Mouse (Mus musculus) frontal cortex, adult 2 months (tissue): Measurements from ENCODE around the gene Actrt2. TPM values are rescaled to one million over a fixed set of nuclear protein-coding genes. Genes with fewer than 3 reads are reported as not detected.
A peak's percentile ranks its signal among the peaks of the same experiment; 100 is the strongest.

Source experiments
- DNase-seq, 2 experiments: peaks; one replicate each; pipeline ENCODE4 v3.0.0; 2022; ENCODE audit warnings: low spot score in 1 of 2; ENCODE audit errors: extremely low spot score in 1 of 2
- polyA plus RNA-seq: library from polyadenylated mRNA; depleted of rRNA; stranded (reverse); fragments of >200 nt; gene quantifications from 2 replicates; pipeline ENCODE4 v1.2.3, GENCODE M21; 2012

The Actrt2 gene
- polyA plus RNA-seq, 1 experiment, result not detected

DNA sequence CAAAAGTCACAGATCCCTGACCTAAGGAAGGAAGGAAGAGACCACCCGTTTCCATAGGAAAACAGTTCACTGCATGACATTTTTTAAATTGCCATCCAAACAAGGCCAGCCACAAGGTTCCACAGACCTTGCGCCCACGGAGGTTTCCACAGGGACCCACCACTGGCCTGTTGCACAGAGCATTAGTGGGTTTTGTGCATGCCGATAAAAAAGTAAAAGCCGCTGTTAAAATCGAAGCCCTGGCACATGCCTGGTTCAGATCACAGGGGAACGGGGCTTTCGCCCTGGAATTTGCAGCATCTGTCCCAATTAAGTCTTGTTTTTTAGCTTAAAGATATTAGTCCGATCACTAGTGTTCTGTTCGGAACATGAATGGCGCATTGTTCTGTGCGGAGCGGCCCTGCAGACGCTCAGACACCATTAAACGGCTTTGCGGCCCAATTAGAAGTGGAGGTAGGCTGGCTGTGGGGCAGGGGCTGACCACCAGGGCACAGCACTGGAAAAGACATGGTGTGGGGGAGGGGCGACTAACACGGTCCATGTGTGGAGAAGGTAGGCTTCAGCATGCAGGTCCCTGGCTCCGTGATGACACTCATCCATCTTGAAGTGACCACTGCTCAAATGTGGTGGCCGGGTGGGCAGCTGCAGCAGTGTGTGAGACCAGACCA lies 25.8 kb upstream of the Actrt2 start:
- no peak for DNase-seq

DNA sequence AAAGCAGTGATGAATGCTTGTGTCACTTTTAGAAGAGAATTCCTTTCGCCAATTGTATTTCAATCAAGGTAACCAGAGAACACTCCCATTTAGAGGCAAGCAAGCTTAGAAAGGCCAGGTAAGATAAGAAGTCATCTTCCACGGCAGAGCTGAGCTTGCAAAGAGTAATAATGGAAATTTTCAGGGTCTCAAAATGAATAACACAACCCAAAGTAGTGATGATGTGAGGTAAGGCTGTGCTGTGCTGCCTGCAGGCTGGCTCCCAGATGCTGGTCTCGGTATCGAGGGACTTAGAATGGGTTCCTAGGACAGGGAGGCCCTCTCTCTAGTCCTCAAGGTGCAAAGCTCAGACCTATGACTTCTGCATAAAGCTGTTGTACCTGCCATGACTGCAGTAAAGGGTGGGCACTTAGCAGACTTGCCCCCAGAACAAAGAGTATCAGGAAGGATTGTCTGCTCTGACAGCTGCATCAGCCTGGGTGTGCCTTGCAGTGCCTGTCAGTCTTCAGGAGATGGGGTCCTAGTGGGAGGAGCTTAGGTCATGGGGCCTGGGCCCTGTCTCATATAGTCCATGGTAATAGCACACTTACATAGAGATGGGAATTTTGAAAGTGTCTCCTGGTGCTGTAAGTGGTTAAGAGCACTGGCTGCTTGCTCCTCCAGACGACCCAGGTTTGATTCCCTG lies 15.5 kb upstream of the Actrt2 start:
- no peak for DNase-seq

DNA sequence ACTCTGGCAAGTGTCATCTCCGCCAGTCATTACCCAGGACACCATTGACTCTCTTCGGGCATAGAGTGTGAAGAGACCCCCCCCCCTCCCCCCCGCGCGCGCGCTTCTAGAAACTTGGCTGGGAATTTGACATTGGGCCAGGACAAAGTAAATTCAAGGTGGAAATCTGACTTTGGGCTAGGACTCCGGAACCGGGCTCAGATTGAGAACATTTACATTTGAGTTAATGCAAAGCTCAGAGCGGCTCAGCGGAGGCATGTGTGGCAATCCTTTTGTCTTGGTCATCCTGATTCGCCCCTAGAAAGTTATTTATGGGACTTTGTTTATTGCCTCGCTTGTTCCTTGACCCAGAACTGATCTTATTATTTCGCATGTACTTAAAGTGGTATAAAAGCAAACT lies 14.6 kb upstream of the Actrt2 start:
- DNase-seq, result no peak

DNA sequence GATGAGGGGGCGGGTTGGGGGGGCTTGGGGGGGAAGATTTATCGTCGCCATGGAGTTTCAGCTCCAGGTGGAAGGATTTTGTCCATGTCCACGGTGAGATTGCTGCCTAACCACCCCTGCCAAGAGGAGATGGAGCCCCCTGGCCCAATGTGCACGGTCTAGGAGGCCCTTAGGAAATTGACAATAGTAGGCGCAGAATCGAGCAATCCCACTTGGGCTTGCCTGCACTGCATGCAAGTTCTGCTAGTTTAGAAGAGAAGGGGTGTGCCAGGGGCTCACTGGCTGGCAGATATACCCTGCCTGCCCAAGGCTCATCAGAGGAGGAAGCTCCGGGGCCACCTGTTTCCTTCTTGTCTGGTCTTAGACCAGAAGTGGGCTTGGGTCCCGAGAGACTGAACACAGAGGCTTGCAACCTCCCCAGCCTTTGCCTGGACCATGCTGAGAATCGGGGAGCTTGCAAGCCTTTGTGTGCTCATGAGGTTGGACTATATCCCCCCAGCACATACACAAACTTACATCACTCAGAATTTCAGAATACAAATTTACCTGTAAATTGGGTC lies 7.9 kb upstream of the Actrt2 start:
- DNase-seq, result no peak

DNA sequence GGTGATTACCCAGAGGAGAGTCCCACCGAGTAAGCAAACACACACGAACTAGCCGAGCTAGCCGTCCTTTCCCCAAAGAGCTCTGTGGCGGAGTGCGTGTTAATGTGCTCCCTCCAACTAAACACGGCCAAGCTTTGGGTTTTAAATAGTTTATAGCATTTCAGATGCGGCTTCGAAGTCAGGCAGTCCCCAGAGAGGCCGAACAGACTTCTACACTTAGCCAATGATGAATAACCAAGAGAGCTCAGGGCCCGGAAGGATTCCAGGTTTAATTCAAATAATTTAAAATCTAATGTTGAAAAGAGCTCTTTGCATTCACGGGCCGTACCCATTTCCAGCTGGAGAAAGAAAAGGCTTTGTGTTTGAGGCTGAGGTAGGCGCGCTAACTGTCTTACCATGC lies 7.3 kb upstream of the Actrt2 start:
- no peak for DNase-seq

DNA sequence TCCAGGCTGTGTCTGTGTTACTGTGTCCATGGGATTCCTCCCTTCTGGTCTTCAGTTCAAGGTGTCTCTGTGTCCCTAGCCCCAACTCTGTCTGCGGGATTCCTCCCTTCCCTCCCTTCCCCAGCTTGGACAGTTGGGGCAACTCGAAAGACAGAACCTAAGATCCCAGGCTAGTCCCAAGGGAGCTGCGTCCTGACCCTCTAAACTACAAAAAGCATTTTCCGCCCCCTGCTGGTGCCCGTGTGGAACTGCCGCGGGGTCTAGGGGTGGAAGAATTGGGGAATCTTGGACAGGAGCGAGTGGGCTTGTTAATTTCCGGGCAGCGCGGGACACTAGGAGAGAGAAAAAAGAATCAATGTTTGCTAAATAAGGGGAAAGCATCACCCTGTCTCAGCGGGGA lies 6.9 kb upstream of the Actrt2 start:
- peak in 1 of 2 experiments; percentile 74 for DNase-seq

DNA sequence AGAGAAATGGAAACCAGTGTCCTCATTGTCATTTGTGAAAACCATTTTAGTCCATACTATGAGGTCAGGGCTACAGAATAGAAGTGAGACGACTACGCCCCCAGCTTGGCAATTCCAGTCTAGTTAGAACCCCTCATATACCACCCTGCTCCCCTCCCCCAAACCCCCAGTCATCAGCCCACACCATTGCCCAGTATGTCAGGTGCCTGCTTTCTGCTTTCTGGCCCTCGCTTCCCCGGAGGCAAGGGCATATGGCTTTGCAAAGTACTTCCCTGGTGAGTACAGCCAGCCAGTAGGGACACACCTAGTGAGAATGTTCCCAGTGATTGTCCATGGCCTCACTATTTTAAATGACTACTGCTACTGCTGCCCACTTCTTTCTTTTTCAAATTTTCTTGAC lies 6.3 kb upstream of the Actrt2 start:
- DNase-seq, result no peak

DNA sequence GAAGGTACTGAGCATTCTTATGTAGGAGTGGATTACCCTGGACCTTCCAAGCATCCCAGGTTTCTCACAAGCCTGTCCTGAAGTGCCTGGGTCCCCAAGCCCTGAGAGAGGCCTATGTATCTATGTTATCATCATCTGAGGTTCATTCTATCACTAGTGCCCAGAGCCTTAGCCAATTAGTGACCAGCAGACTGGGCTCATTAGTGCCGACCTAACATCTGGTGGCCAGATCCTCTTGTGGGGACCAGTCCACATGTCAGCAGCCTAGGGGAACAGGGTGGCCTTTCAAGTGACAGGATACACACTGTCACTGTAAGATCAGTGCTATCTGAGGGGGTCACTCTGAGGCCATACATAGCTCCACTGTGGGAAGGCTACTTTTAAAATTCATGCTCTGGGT lies 4.4 kb upstream of the Actrt2 start:
- no peak for DNase-seq

DNA sequence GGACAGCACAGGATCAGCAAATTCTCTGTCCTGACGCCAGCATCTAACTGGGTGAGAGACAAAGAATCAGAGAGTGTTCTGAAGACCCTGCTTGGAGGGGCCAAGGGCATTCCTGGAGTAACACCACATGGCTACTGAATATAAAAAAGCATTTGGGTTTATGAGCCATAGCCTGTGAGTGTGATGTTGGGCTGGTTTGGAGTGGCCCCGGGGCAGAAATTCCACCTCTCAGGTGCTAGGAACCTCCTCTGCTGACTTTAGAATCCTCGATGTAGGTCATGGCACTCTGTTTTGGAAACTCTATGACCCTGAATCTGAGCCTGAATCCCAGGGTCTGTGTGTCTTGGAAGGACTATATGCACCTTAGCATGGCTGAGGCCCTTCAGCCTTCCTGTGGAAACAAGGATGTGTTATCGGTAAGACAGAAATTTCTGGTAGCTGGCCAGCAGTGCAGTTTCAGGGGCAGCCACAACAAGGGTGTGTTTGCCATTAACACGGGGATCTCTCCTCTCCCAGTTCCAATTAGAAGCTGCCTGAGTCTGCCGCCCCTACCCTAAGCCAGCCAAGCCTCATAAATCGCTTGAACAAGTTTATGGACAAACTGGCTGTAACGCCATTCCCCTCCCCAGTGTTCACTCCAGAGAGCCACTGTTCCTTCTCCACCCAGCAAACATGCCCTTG lies 3.7 kb upstream of the Actrt2 start:
- no peak for DNase-seq

DNA sequence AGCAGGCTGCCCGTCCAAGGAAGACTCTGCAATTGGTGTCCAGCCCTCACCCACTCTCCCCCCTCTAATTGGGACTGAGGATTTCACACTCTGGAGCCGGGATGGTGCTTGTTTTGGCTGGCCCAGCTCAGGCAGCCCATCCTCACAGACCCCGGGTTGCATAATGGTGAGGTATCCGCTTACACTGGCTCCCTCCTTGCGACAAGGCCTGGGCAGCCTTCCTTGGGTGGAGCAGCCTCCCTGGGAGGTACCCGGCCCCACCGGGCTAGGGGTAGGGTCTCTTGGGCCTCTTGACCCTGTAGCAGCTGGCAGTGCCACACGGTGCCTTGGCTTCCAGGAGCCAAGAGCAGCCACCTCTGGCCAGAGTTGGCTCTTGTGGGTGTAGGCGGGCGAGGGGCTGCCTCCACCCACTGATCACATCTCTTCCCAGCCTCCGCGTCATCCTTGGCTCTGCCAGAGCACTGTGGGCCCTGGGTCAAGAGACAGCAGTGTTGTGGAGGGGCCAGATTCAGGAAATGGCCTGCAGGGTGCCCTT lies 4.9 kb downstream of the Actrt2 start:
- no peak for DNase-seq

DNA sequence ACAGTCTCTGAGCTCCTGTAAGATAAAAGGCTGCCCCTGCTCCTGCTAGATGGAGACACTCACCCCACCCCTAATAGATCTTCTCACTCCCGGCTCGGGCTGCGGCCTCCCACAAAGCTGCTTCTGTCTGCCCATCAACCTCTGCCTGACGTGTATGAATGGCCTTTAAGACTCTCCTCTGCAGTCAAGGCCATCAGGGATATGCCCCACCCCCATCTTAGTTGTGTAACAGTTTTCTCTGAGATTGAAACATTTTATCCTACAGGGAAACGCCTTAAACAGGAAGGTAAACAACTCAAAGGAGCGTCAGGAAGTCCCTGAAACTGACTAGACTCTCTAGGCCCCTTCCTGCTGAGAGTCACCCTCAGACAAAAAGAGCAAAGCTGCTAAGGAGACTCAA lies 6.4 kb downstream of the Actrt2 start:
- no peak for DNase-seq

DNA sequence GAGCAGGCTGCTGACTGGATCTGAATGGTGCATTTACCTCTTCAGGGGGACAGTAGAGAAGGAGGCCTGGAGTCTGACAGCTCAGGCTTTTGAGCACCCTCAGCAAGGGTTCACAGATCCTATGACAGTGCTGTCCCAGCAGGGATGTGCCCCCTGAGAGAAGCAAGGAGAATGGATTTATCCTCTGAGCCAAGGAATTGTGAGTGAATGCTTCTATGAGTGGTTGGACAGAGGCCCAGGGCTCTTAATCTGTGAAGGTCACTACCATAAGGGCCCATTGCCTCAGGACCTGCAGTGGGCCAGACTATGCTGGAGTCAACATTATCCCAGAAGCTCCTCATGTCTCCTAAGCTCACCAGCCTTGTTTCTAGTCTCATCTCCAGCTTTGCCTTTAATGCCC lies 7.6 kb downstream of the Actrt2 start:
- no peak for DNase-seq

DNA sequence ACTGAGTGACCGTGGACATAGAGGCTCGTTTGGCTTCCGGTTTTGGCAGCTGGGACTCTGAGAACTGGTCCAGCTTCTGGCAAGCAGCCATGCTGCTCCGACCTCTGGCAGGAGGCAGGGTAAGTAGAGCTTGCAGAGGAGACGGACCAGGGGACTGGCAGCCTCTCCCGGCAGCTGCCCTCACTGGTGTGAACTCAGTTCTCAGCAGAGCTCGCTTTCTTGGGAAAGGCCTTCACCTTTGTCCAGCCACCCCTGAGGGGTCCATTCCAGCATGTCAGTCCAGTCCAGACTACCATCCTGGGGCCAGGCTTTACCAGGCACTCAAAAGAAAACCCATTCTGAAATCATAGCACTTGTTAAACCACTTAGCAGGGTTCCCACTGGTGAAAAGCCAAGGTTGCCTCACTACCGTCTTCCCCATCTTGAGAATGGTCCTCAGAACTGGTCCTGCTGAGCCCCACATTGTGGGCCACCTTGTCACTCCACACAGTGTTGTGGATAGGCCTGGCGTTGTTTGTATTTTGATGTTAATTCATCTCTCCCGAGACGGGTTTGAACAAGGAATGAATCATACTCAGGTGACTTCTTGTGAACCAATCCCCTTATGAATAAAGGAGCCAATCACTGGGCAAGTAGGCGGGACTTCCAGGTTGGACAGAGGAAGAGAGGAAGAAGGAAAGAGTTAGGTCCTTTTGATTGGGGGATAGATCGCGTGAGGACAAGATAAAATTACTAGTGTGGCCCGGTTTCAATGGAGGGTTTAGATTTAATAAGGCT lies 12.3 kb downstream of the Actrt2 start:
- DNase-seq, result peak; percentile 22 to 45

DNA sequence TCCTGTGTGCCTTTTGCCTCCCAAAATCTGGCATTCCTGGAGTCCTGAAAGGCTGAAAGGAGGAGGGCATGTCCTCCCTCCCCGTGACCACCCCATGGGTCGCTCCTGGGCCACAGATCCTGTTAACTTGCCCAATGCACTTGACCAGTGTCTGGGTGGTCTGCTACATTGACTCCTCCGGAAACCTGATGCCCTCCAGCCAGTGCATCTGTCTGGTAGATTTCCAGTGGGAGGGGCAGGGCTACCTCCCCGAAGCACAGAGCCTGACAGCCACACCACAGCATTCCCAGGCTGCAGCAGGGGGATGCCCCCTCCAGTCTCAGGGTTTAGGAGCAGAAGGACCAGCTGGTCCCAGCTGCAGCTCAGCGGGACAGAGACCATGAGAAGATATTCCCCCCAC lies 15.2 kb downstream of the Actrt2 start:
- no peak for DNase-seq

DNA sequence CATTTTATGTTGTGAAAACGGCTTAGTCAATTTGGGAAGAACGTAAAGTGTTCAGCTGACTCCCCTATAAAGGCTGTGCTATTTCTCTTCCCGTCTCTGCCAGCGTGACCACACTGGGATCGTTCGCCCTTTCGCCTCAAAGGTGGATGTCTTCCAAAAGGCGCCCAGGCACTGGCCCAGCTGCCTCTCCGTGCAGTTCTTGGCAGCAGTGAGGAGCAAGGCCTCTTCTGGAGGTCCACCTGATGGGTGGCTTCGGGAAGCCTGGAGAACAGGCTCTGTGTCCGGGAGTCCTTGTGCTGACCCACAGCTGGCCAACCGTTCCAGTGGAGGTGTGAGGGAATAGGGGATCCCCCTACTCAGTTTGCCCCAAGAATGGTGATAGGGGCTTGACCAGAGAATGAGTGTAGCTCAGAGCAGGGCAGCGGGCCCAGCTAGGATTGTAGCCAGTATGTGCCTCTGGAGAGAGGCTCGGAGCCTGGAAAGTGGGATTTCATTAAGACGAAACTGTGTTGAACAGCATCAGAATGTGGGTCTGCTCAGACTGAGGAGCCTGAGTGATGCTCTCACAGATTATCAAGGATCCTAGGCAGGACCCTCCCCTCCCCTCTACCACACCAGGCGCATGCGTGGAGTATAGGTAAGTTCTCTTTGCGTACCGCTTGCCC lies 18.5 kb downstream of the Actrt2 start:
- peak in 1 of 2 experiments; percentile 47 for DNase-seq

DNA sequence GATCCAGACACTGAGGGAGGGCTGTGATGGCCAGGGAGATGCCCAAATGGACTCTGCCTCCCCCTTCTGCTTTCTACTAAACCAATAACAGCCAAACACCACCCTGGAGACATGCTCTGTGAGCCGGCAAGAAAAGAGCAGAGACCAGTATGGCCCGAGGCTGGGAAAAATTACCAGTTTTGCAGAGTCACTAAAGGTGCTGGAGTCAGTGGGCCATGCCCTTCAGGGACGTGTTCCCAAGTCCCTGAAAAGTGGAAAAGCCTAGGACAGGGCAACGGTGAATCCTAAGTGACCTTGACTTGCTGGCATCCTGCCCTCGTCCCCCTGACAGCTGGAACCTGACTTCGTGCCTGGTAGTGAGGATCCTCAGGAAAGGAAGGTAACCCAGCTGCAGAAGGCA lies 25.2 kb downstream of the Actrt2 start:
- DNase-seq, result no peak

DNA sequence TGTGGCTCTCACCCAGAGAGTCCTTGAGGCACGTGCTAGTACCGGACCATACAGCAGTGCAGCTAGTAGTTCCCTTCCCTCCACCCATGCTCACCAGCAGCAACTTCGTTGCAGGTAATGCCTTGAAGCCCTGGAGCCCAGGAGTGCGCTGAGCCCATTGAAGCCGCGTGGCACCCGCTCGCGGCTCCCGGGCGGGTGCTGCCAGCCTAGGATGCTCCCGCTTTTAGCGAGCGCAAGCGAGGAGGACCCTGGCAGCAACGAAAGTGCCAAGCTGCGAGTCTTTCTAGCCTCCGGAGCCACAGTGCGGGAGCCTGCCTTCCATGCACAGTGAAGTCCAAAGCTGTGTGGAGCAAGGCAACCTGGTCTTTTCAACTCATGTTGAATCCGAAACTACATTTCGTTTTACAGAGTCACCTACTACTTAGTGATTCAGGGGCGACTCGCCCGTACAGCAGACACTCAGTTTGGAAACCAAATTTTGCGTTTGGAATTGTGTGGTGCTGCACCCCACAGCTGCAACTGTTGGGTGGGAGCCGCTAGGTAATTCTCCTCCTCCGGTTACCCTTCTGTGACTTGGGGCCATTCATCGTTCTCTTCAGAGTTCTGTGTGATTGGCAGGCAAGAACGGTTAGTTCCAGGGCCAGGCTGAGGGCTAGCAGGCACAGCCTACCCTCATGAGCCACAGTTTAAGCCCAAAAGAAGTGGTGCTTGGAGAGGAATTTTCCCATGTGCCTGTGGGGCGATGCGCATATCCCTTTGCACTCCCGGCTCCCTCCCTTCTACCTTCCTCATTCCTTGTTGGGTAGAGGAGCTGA lies 26.2 kb downstream of the Actrt2 start:
- DNase-seq, result no peak

DNA sequence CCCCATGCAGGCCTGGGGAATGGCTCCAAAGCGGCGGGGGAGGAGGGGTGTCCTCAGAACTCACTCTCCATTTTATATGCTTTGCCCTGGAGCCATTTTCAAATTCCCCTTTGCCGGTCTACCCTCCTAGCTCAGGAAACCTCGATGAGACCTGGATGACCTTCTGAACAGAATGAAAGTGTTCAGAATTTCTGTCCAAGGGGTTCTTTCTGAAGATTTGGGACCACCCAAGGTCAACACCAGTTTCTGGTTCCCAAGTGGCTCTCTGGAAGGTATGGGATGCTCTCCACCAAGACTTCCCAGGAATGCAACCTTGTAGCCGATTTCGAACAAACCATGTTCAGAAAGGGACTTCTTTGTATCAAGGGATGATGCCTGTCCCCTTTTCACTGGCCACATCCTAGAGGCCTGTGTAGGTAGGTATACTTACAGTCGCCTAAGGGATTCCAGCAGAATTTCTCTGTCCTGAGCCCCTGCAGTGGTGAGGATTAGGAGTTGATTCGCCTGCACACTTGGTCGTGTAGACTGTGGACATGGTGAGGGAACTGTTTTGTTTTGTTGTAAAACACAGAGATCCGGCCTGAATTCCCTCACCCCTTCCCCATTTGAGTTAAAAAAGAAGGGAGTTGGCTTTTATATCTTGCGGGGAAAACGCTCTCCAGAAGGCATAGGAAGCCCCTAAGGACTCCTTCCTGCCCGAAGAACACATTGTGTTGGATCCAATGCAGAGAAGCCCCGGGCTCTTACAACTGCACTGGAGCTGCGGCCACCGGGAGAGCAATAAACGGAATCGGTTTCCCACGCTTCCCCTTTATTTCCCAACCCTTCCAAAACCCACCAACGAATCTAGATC lies 27.0 kb downstream of the Actrt2 start:
- DNase-seq, result no peak
